Mouse (Mus musculus): ENCODE measurements around the gene Fam20a. TPM values are rescaled to one million over a fixed set of nuclear protein-coding genes. Genes with fewer than 3 reads are reported as not detected.

Fam20a gene
- polyA plus RNA-seq, 1 experiment from 2014 or later: 1.3 TPM

DNA sequence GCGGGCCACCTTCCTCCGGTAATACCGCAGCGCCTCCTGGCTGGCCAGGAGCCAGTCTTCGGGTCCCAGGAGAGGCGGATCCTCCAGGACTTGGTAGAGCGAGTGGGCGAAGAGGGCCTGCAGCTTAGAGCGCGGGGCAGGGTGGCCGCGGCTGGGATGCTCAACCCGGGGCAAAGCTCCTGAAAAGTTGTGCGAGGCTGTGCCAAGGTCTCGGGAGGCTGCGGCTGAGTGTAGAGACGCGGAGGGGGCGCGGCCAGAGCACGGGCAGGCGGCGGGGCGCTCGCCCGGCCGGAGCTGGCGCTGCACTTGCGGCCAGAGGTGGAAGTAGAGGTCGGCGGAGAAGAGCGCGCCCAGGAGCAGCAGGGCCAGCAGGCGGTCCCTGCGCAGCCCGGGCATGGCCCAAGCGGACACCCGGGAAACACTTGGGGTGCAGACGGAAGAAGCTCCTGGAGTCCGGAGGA lies 729 bp downstream of the Fam20a start:
- Histone ChIP-seq H3K4me2 (ENCODE audit: low read depth, low read length) (peak overlapping the region; percentile 95), H3K27ac (replicated peaks; ENCODE audit: low read depth, low read length) (no peak overlapping the region), H3K27me3 (ENCODE audit: control insufficient read depth, insufficient read depth, low read length) (no peaks in the 10 kb centered on the region), H3K9ac (replicated peaks; ENCODE audit: low read length) (peak overlapping the region; percentile 53), H3K4me3 (ENCODE audit: low read depth, low read length) (peak overlapping the region; percentile 48), H3K9me3 (replicated peaks; ENCODE audit: control insufficient read depth, low read length) (no peaks in the 10 kb centered on the region), H3K4me1 (ENCODE audit: control insufficient read depth, insufficient read depth, low read length) (no peaks in the 10 kb centered on the region), H3K36me3 (replicated peaks; ENCODE audit: control insufficient read depth, insufficient read depth, low read depth, low read length) (no peaks in the 10 kb centered on the region)
- ATAC-seq (replicated peaks; ENCODE audit: insufficient number of reproducible peaks, low FRiP score, low TSS enrichment, low read depth) (peak; percentile 30; the same call in 1 of the 2 replicates), DNase-seq (ENCODE audit: low spot score) (peak; percentile 47)
- under 1% methylated on average over 40 of the region's 40 CpGs for WGBS

DNA sequence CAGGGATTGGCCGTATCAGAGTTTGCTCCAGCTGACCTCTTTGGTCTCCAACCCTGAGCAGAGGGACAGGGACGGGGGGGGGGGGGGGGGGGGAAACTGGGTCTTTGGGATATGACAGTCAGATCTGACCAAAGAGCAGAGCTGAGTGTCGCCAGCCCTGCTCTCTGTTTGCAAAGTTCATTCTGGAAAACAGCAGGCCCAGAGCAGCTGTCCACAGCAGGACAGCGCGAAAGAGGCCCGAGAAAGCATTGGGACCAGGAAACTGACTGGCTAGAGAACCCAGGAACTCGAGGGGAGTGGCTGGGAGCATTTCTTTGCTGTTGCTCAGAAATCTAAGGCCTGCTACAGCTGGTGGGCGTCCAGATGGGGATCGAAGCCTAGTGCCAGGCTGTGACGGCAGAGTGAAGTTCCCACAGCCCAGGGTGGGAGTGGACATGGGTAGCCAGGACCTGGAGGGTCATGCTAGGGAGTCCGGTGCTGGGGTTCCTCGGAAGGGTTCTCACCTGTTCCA lies 1.2 kb downstream of the Fam20a start:
- DNase-seq (ENCODE audit: low spot score): no peak
- peak overlapping the region; percentile 48 for H3K4me3 ChIP-seq (ENCODE audit: low read depth, low read length)
- no peaks in the 10 kb centered on the region for H3K36me3 ChIP-seq (replicated peaks; ENCODE audit: control insufficient read depth, insufficient read depth, low read depth, low read length)
- H3K27me3 ChIP-seq (ENCODE audit: control insufficient read depth, insufficient read depth, low read length): no peaks in the 10 kb centered on the region
- peak overlapping the region; percentile 95 for H3K4me2 ChIP-seq (ENCODE audit: low read depth, low read length)
- no peaks in the 10 kb centered on the region for H3K4me1 ChIP-seq (ENCODE audit: control insufficient read depth, insufficient read depth, low read length)
- H3K9me3 ChIP-seq (replicated peaks; ENCODE audit: control insufficient read depth, low read length): no peaks in the 10 kb centered on the region
- WGBS: 9% methylated on average over 12 of the region's 12 CpGs
- H3K9ac ChIP-seq (replicated peaks; ENCODE audit: low read length): no peak overlapping the region; the same call in 1 of the 2 replicates
- ATAC-seq (replicated peaks; ENCODE audit: insufficient number of reproducible peaks, low FRiP score, low TSS enrichment, low read depth): peak; percentile 40; the same call in 1 of the 2 replicates
- no peak overlapping the region for H3K27ac ChIP-seq (replicated peaks; ENCODE audit: low read depth, low read length)

DNA sequence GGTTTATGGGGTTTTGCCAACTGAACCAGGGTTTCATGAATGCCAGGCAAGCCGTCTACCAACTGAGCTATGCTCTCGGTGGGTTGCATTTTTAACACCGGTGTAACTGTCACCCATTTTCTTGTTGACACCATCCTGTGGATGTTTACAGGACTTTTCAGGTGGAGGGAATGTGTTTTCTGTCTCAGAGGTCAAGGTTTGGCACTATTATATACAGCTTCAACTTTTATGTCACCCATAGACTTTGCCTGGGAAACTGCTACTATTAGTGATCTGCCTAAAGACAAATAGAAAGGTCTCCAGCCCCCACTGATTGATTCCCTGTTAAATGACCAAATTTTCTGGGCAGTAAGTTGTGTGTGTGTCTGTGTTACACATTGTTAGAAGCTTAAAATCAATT lies 2.7 kb downstream of the Fam20a start:
- no peak overlapping the region for H3K4me2 ChIP-seq (ENCODE audit: low read depth, low read length)

DNA sequence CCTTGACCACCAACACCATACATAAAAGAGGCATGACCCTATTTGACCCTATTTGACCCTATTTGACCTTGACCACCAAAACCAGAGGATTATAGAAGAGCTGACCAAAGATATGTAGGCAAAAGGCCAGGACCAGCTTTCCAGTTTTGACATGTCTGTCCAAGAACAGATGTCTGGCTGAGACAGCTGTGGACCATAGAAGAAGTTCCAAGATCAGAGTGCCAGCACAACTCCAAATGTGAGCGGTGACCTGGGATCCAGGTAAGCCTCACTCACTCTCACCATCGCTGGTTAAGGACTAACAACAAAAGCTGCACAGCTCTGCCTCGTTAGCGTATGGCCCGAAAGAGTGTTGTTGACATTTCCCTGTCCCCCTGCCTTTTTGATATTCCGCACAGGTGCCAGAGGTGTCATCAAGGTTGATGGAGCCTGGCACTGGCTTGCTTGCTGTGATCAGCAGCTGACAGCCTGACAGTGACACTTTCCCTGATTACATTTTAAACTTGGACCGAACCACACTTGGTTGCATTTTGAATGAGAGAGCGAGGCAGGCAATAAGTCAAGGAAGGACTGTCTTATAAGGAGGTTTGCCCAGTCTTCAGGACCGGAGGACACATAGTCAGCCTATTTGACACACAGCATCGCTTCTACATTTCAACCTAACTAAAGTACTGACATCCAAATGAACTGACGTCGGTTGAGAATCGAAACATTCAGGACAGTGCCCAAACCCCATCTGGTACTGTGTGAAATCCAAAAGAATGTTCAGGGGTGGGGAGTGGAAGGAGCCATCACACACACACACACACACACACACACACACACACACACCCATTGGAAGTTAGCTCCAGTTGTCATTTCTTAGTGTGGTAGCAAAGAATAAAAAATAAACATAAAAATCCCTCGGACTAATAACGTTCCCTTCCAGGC lies 3.8 kb downstream of the Fam20a start:
- ATAC-seq (replicated peaks; ENCODE audit: insufficient number of reproducible peaks, low FRiP score, low TSS enrichment, low read depth) (no peak), DNase-seq (ENCODE audit: low spot score) (no peak)
- Histone ChIP-seq H3K4me2 (ENCODE audit: low read depth, low read length) (no peak overlapping the region), H3K4me3 (ENCODE audit: low read depth, low read length) (no peak overlapping the region), H3K27ac (replicated peaks; ENCODE audit: low read depth, low read length) (no peak overlapping the region), H3K4me1 (ENCODE audit: control insufficient read depth, insufficient read depth, low read length) (no peaks in the 10 kb centered on the region), H3K9me3 (replicated peaks; ENCODE audit: control insufficient read depth, low read length) (no peaks in the 10 kb centered on the region), H3K36me3 (replicated peaks; ENCODE audit: control insufficient read depth, insufficient read depth, low read depth, low read length) (no peaks in the 10 kb centered on the region), H3K9ac (replicated peaks; ENCODE audit: low read length) (no peak overlapping the region), H3K27me3 (ENCODE audit: control insufficient read depth, insufficient read depth, low read length) (no peaks in the 10 kb centered on the region)
- WGBS: 85% methylated on average over 15 of the region's 15 CpGs

More for the DNA sequence above, 2.7 kb downstream of the Fam20a start:
- H3K36me3 ChIP-seq (replicated peaks; ENCODE audit: control insufficient read depth, insufficient read depth, low read depth, low read length): no peaks in the 10 kb centered on the region
- no peak for DNase-seq (ENCODE audit: low spot score)
- no peak overlapping the region for H3K9ac ChIP-seq (replicated peaks; ENCODE audit: low read length)
- H3K27ac ChIP-seq (replicated peaks; ENCODE audit: low read depth, low read length): no peak overlapping the region
- no peaks in the 10 kb centered on the region for H3K9me3 ChIP-seq (replicated peaks; ENCODE audit: control insufficient read depth, low read length)
- H3K4me3 ChIP-seq (ENCODE audit: low read depth, low read length): no peak overlapping the region
- H3K27me3 ChIP-seq (ENCODE audit: control insufficient read depth, insufficient read depth, low read length): no peaks in the 10 kb centered on the region
- no peak for ATAC-seq (replicated peaks; ENCODE audit: insufficient number of reproducible peaks, low FRiP score, low TSS enrichment, low read depth)
- WGBS: 84% methylated on average over 3 of the region's 3 CpGs
- no peaks in the 10 kb centered on the region for H3K4me1 ChIP-seq (ENCODE audit: control insufficient read depth, insufficient read depth, low read length)

DNA sequence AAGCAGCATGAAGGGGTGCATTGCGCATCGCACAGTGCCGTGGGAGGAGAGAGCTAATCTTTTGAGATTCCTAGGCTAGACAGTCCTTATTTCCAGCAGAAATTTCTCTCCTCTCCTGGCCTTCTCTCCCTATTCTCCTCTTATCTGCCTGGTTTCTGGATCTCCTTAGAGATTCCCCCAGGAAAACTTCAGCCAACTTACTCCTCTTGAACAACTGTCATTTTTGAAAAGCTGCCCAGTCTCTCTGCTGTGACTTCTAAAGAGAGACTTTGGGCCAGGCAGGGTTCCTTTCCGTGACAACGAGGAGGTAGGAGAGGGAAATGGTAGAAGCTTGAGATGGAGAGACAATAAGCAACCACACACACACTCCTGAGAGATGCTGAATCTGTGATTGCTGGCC lies 4.6 kb downstream of the Fam20a start:
- Histone ChIP-seq H3K27ac (replicated peaks; ENCODE audit: low read depth, low read length) (no peak overlapping the region), H3K27me3 (ENCODE audit: control insufficient read depth, insufficient read depth, low read length) (no peaks in the 10 kb centered on the region)
- no peak for ATAC-seq (replicated peaks; ENCODE audit: insufficient number of reproducible peaks, low FRiP score, low TSS enrichment, low read depth)

DNA sequence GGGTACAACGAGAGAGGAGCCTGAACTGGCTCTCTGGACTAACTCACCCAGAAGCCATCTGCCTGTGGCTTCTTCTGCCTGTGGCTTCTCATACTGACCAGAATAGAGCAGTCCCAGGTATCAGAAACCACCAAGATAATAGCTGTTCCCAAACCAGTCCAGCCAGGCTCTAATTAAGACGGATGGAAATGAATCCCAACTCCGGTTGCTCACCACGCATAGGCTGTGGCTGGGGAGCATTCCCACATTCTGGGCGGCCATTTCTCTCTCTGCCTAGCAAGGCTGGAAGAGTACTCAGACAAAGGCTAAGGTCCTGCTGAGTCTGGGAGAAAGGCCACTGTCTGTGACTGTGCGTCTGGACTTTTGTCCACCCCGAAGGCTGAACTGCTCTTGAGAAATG lies 5.1 kb downstream of the Fam20a start:
- H3K36me3 ChIP-seq (replicated peaks; ENCODE audit: control insufficient read depth, insufficient read depth, low read depth, low read length): no peaks in the 10 kb centered on the region
- no peak overlapping the region for H3K9ac ChIP-seq (replicated peaks; ENCODE audit: low read length)
- H3K9me3 ChIP-seq (replicated peaks; ENCODE audit: control insufficient read depth, low read length): no peaks in the 10 kb centered on the region
- no peak overlapping the region for H3K4me2 ChIP-seq (ENCODE audit: low read depth, low read length)
- H3K4me1 ChIP-seq (ENCODE audit: control insufficient read depth, insufficient read depth, low read length): no peaks in the 10 kb centered on the region
- H3K4me3 ChIP-seq (ENCODE audit: low read depth, low read length): no peak overlapping the region
- H3K27ac ChIP-seq (replicated peaks; ENCODE audit: low read depth, low read length): no peak overlapping the region
- ATAC-seq (replicated peaks; ENCODE audit: insufficient number of reproducible peaks, low FRiP score, low TSS enrichment, low read depth) (no peak), DNase-seq (ENCODE audit: low spot score) (no peak)
- WGBS: 78% methylated on average over 7 of the region's 7 CpGs
- no peaks in the 10 kb centered on the region for H3K27me3 ChIP-seq (ENCODE audit: control insufficient read depth, insufficient read depth, low read length)

More for the DNA sequence above, 4.6 kb downstream of the Fam20a start:
- Histone ChIP-seq H3K4me1 (ENCODE audit: control insufficient read depth, insufficient read depth, low read length) (no peaks in the 10 kb centered on the region), H3K4me2 (ENCODE audit: low read depth, low read length) (no peak overlapping the region), H3K9ac (replicated peaks; ENCODE audit: low read length) (no peak overlapping the region), H3K36me3 (replicated peaks; ENCODE audit: control insufficient read depth, insufficient read depth, low read depth, low read length) (no peaks in the 10 kb centered on the region), H3K9me3 (replicated peaks; ENCODE audit: control insufficient read depth, low read length) (no peaks in the 10 kb centered on the region), H3K4me3 (ENCODE audit: low read depth, low read length) (no peak overlapping the region)
- no peak for DNase-seq (ENCODE audit: low spot score)
- WGBS: 95% methylated on average over 5 of the region's 5 CpGs

DNA sequence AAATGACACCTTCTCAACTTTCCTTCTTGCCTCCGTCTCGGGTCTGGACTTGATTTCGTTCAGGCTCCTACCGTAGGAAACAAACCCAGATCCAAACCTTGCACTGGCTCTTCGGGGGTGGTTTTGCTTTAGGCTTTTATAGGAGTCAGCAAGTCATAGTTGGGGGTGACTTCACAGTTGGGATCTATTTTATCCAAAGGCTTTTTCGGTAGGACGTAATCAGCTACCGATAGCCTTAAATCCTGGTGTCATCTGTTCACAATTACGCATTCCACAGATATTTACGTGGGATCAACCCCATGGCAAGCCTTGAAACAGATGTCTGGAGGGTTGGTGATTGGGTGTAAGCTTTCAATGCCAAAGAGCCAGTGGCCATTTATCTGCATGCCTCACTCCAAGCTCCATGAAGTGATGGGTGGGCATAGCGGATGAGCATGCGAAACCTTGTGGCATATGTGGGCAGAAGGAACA lies 6.7 kb downstream of the Fam20a start:
- no peaks in the 10 kb centered on the region for H3K4me1 ChIP-seq (ENCODE audit: control insufficient read depth, insufficient read depth, low read length)
- H3K27me3 ChIP-seq (ENCODE audit: control insufficient read depth, insufficient read depth, low read length): no peaks in the 10 kb centered on the region
- no peak overlapping the region for H3K4me3 ChIP-seq (ENCODE audit: low read depth, low read length)
- no peaks in the 10 kb centered on the region for H3K9me3 ChIP-seq (replicated peaks; ENCODE audit: control insufficient read depth, low read length)
- H3K9ac ChIP-seq (replicated peaks; ENCODE audit: low read length): no peak overlapping the region
- no peak overlapping the region for H3K27ac ChIP-seq (replicated peaks; ENCODE audit: low read depth, low read length)
- peak; percentile 29; the same call in 1 of the 2 replicates for ATAC-seq (replicated peaks; ENCODE audit: insufficient number of reproducible peaks, low FRiP score, low TSS enrichment, low read depth)
- DNase-seq (ENCODE audit: low spot score): peak; percentile 88
- H3K4me2 ChIP-seq (ENCODE audit: low read depth, low read length): no peak overlapping the region; the same call in 1 of the 2 replicates
- 47% methylated on average over 12 of the region's 12 CpGs for WGBS
- H3K36me3 ChIP-seq (replicated peaks; ENCODE audit: control insufficient read depth, insufficient read depth, low read depth, low read length): no peaks in the 10 kb centered on the region
